Mouse (Mus musculus): ENCODE measurements around the gene Cdkl1.

DNA sequence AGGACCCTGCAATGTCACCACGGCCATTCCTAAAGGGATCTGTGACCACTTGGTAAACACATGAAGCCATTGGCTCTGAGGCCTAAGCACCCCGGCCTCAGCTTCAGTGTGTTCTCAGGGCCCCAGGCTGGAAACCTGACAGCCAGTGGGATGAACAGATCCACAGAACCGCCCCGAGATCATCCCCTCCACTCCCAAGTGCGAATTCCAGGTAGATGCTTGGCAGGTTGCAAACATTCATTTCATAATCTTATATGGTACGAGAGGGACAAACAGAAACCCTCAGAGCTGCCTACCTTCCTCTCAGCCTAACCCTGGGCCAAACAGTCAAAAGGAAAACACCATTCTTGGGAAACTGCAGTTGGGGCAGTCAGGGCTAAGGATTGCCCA lies 13.7 kb downstream of the Cdkl1 start:
- TF ChIP-seq CTCF (IDR thresholded peaks at IDR 0.05; ENCODE audit: low read depth, low read length), result no peak
- TF ChIP-seq POLR2AphosphoS5 (IDR thresholded peaks at IDR 0.05; ENCODE audit: insufficient replicate concordance, low read depth, low read length), result no peak
- TF ChIP-seq GATA1 (IDR thresholded peaks at IDR 0.05; ENCODE audit: borderline replicate concordance, low read length), result no peak
- no peak for TF ChIP-seq TAL1 (conservative IDR thresholded peaks at IDR 0.05; ENCODE audit: low read depth, low read length)
- TF ChIP-seq GATA2 (IDR thresholded peaks at IDR 0.05; ENCODE audit: borderline replicate concordance, low read depth, low read length), result no peak
